Mouse (Mus musculus): Measurements from ENCODE around the gene Hoxa7. TPM values are rescaled to one million over a fixed set of nuclear protein-coding genes. Genes with fewer than 3 reads are reported as not detected.

The Hoxa7 gene
- not detected in 2 replicates for polyA plus RNA-seq (2016; fragmentation: Nextera tagmentation; extraction: Ambion mirVana)

- Histone ChIP-seq H3K27ac (replicated peaks) (no peak within 1 kb of the TSS), H3K27me3 (peaks cover 100% of the 10 kb centered on the region), H3K4me2 (replicated peaks) (peak within 1 kb of the TSS; percentile 70), H3K4me3 (peak within 1 kb of the TSS; percentile 42), H3K9ac (replicated peaks) (peak within 1 kb of the TSS; percentile 46; the same call in 1 of the 2 replicates), H3K4me1 (peaks cover 14% of the 10 kb centered on the region), H3K9me3 (no peaks in the 10 kb centered on the region), H3K36me3 (no peaks in the 10 kb centered on the region)
- peak; percentile 63 for ATAC-seq (ENCODE audit: low FRiP score, low read depth)
- WGBS: 1% methylated on average over 46 of the region's 46 CpGs
Measured at GRCm38 (mm10) chr6:52221337-52221992, at the start of gene Hoxa7. Gene Hoxa7, minus strand, starts transcription at chr6:52221854.

GRCm38 (mm10) chr6:52270494-52271480, 49.1 kb upstream of the Hoxa7 start:
- H3K36me3 ChIP-seq: no peaks in the 10 kb centered on the region
- no peak overlapping the region for H3K4me3 ChIP-seq
- peaks cover 96% of the 10 kb centered on the region for H3K27me3 ChIP-seq
- ATAC-seq (ENCODE audit: low FRiP score, low read depth): 0 out of 2 replicates have a peak, but pooled peaks have one; percentile 19
- H3K9me3 ChIP-seq: no peaks in the 10 kb centered on the region
- no peaks in the 10 kb centered on the region for H3K4me1 ChIP-seq
- no peak overlapping the region for H3K9ac ChIP-seq (replicated peaks)
- 4% methylated on average over 23 of the region's 23 CpGs for WGBS
- no peak overlapping the region for H3K4me2 ChIP-seq (replicated peaks)
- no peak overlapping the region for H3K27ac ChIP-seq (replicated peaks)

- 2% methylated on average over 3 of the region's 3 CpGs for WGBS
Measured at GRCm38 (mm10) chr6:52268756-52269155, 47.1 kb upstream of the Hoxa7 start.

GRCm38 (mm10) chr6:52268341-52268740, 46.7 kb upstream of the Hoxa7 start:
- no peaks in the 10 kb centered on the region for H3K9me3 ChIP-seq
- no peak overlapping the region for H3K4me3 ChIP-seq
- H3K27ac ChIP-seq (replicated peaks): no peak overlapping the region
- H3K4me1 ChIP-seq: no peaks in the 10 kb centered on the region
- WGBS: 1% methylated on average over 7 of the region's 7 CpGs
- no peak overlapping the region for H3K4me2 ChIP-seq (replicated peaks)
- H3K36me3 ChIP-seq: no peaks in the 10 kb centered on the region
- peaks cover 96% of the 10 kb centered on the region for H3K27me3 ChIP-seq
- ATAC-seq (ENCODE audit: low FRiP score, low read depth): no peak
- no peak overlapping the region for H3K9ac ChIP-seq (replicated peaks)

More at GRCm38 (mm10) chr6:52268756-52269155, 47.1 kb upstream of the Hoxa7 start:
- no peak overlapping the region for H3K27ac ChIP-seq (replicated peaks)
- no peaks in the 10 kb centered on the region for H3K9me3 ChIP-seq
- no peak overlapping the region for H3K4me2 ChIP-seq (replicated peaks)
- H3K4me1 ChIP-seq: no peaks in the 10 kb centered on the region
- no peaks in the 10 kb centered on the region for H3K36me3 ChIP-seq
- peaks cover 96% of the 10 kb centered on the region for H3K27me3 ChIP-seq
- H3K9ac ChIP-seq (replicated peaks): no peak overlapping the region
- no peak for ATAC-seq (ENCODE audit: low FRiP score, low read depth)
- H3K4me3 ChIP-seq: no peak overlapping the region

- Histone ChIP-seq H3K27ac (replicated peaks) (no peak overlapping the region), H3K4me2 (replicated peaks) (no peak overlapping the region), H3K9me3 (no peaks in the 10 kb centered on the region), H3K36me3 (no peaks in the 10 kb centered on the region), H3K9ac (replicated peaks) (no peak overlapping the region), H3K4me3 (no peak overlapping the region), H3K4me1 (no peaks in the 10 kb centered on the region), H3K27me3 (peaks cover 96% of the 10 kb centered on the region)
- ATAC-seq (ENCODE audit: low FRiP score, low read depth): no peak
- 9% methylated on average over 3 of the region's 3 CpGs for WGBS
Measured at GRCm38 (mm10) chr6:52267691-52268090, 46.0 kb upstream of the Hoxa7 start.

DNA sequence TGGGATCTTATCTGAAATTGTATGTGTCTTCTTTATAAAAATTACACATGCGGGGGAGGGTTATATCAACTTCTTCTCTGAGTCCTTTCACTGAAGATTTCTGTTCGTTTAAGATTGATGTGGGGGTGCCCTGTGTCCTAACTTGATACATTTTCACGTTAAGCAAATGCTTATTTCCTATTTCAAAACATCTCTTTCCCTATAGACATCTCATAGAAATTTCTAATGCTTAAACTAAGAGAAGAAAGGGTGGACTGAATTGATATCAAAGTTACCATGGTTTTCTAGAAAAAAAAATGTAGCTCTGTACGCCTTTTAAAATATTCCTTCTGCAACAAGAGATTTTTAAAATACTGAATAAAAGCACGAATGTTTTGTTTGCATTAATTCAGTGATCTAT, 45.6 kb upstream of the Hoxa7 start:
- Histone ChIP-seq H3K9ac (replicated peaks) (no peak overlapping the region), H3K27me3 (peaks cover 96% of the 10 kb centered on the region), H3K27ac (replicated peaks) (no peak overlapping the region), H3K4me2 (replicated peaks) (no peak overlapping the region), H3K36me3 (no peaks in the 10 kb centered on the region), H3K4me1 (no peaks in the 10 kb centered on the region), H3K4me3 (no peak overlapping the region), H3K9me3 (no peaks in the 10 kb centered on the region)
- WGBS: 23% methylated on average over 5 of the region's 5 CpGs
- ATAC-seq (ENCODE audit: low FRiP score, low read depth): no peak

- Histone ChIP-seq H3K9me3 (no peaks in the 10 kb centered on the region), H3K27me3 (peaks cover 98% of the 10 kb centered on the region), H3K27ac (replicated peaks) (no peak overlapping the region), H3K4me1 (no peaks in the 10 kb centered on the region), H3K9ac (replicated peaks) (no peak overlapping the region), H3K4me3 (no peak overlapping the region), H3K36me3 (no peaks in the 10 kb centered on the region), H3K4me2 (replicated peaks) (no peak overlapping the region)
- no peak for ATAC-seq (ENCODE audit: low FRiP score, low read depth)
- WGBS: 1% methylated on average over 9 of the region's 9 CpGs
Measured at GRCm38 (mm10) chr6:52266666-52266985, 45.0 kb upstream of the Hoxa7 start.

GRCm38 (mm10) chr6:52265913-52266665, 44.4 kb upstream of the Hoxa7 start:
- Histone ChIP-seq H3K4me1 (no peaks in the 10 kb centered on the region), H3K9me3 (no peaks in the 10 kb centered on the region), H3K4me3 (no peak overlapping the region), H3K9ac (replicated peaks) (no peak overlapping the region), H3K4me2 (replicated peaks) (no peak overlapping the region), H3K27me3 (peaks cover 98% of the 10 kb centered on the region), H3K36me3 (no peaks in the 10 kb centered on the region), H3K27ac (replicated peaks) (no peak overlapping the region)
- ATAC-seq (ENCODE audit: low FRiP score, low read depth): no peak
- WGBS: under 1% methylated on average over 19 of the region's 19 CpGs

- no peak for ATAC-seq (ENCODE audit: low FRiP score, low read depth)
- peaks cover 6% of the 10 kb centered on the region for H3K4me1 ChIP-seq
Measured at GRCm38 (mm10) chr6:52265306-52265912, 43.8 kb upstream of the Hoxa7 start.

DNA sequence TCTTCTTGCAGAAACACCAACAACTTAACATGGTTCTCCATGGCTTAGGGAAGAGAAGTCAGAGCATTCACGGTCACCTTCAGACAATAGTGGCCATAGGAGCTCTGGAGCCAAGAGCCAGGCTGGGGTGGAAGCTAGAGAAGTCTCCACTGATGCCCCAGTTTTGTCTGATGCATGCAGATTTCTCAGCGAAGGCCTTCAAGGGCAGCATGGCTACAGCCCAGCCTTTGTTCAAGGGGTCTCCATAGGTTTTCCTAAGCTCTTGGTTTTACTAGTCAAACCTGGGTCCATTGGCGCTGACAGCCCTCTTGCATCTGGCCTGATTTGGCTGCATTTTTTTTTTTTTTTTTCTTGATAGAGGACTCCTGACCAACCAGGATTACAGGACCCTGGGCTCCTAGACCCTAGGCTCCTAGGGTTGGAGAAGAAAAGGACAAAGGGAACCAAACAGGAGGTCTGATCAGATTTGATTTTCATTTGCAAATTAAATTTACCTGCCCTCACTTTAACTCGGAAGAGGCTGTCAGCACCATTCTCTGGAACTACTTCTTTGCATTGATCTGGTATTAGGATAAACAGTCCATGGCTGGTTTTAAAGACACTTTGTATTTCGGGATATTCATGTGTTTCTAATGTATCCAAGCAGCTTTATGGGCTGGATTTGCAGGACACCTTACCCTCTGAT, 42.6 kb upstream of the Hoxa7 start:
- Histone ChIP-seq H3K27ac (replicated peaks) (no peak overlapping the region), H3K4me1 (peaks cover 9% of the 10 kb centered on the region), H3K27me3 (peaks cover 97% of the 10 kb centered on the region), H3K9ac (replicated peaks) (no peak overlapping the region), H3K36me3 (no peaks in the 10 kb centered on the region), H3K9me3 (no peaks in the 10 kb centered on the region), H3K4me2 (replicated peaks) (no peak overlapping the region), H3K4me3 (no peak overlapping the region)
- WGBS: 3% methylated on average over 5 of the region's 5 CpGs
- ATAC-seq (ENCODE audit: low FRiP score, low read depth): no peak

More at GRCm38 (mm10) chr6:52265306-52265912, 43.8 kb upstream of the Hoxa7 start:
- WGBS: 2% methylated on average over 18 of the region's 18 CpGs
- H3K4me3 ChIP-seq: no peak overlapping the region
- peaks cover 98% of the 10 kb centered on the region for H3K27me3 ChIP-seq
- H3K4me2 ChIP-seq (replicated peaks): no peak overlapping the region
- H3K9me3 ChIP-seq: no peaks in the 10 kb centered on the region
- H3K36me3 ChIP-seq: no peaks in the 10 kb centered on the region
- H3K27ac ChIP-seq (replicated peaks): no peak overlapping the region
- no peak overlapping the region for H3K9ac ChIP-seq (replicated peaks)

GRCm38 (mm10) chr6:52263321-52263585, 41.6 kb upstream of the Hoxa7 start:
- Histone ChIP-seq H3K27ac (replicated peaks) (no peak overlapping the region), H3K36me3 (no peaks in the 10 kb centered on the region), H3K4me2 (replicated peaks) (no peak overlapping the region), H3K9ac (replicated peaks) (no peak overlapping the region), H3K27me3 (peaks cover 97% of the 10 kb centered on the region), H3K9me3 (no peaks in the 10 kb centered on the region), H3K4me3 (no peak overlapping the region), H3K4me1 (peaks cover 9% of the 10 kb centered on the region)
- ATAC-seq (ENCODE audit: low FRiP score, low read depth): no peak
- WGBS: under 1% methylated on average over 6 of the region's 6 CpGs
